Mouse (Mus musculus) layer of hippocampus, adult 2 months (tissue): ENCODE data around the gene Haus3. TPM values are rescaled to one million over a fixed set of nuclear protein-coding genes. Genes with fewer than 3 reads are reported as not detected.

Source experiments
- DNase-seq, 2 experiments: peaks; one replicate each; pipeline ENCODE4 v3.0.0; 2022; ENCODE audit warnings: low spot score in 2 of 2
- H3K27ac ChIP-seq: fragments of 200-600 bp; 2 replicates; pipeline ENCODE4 v1.8.1; 2022
- H3K4me3 ChIP-seq: fragments of 200-600 bp; 2 replicates; pipeline ENCODE4 v1.8.1; 2022; ENCODE audit warnings: mild to moderate bottlenecking
- CTCF ChIP-seq: fragments of 200-600 bp; conservative IDR thresholded peaks from 2 replicates; pipeline ENCODE4 v1.8.1; 2022; ENCODE audit warnings: antibody characterized with exemption, mild to moderate bottlenecking, moderate library complexity
- total RNA-seq, 2 experiments: library from RNA; stranded (reverse); gene quantifications; 2 replicates each; pipeline ENCODE4 v1.2.3; 2021

The Haus3 gene
- total RNA-seq, 2 experiments from 2014 or later = 6.4 to 7.3 TPM

DNA sequence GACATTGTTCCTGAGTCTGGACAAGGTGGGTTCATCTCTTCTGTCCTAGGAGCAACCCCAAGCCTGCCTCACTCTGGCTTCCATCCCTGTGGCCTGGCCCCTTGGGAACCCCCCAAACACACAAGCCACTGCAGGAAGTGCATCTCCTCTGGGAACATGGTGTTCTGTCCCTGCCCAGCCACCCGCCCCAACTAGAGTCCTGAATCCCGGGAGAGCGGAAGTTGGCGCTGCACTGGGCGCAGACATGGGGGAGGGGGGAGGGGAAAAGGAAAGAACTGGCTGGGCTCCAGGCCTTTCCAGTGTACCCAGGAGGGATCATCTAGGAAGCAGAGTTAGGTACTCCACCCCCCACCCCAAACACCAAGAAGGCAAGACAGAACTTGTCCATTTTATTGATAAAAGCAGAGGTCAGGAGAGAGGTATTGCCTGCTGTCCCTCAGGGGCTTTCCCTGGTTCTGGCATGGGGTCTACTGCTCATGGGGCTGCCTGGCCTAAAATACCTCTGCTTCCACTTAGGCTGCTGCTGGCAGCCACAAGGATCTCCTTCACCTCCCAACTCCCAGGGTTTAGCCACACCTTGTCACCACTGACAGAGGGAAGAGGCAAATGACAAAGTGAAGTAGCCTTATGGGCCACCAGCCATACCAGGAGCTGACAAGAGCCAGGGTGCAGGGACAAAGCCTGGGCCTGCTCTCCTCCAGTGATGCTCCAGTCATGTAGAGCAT, 14.0 kb upstream of the Haus3 start:
- DNase-seq = peak in 1 of 2 experiments; percentile 11
- Histone ChIP-seq H3K4me3 (peak overlapping the region; percentile 9; the same call in 1 of the 2 replicates), H3K27ac (peak overlapping the region; percentile 97)
- no peak for TF ChIP-seq CTCF

DNA sequence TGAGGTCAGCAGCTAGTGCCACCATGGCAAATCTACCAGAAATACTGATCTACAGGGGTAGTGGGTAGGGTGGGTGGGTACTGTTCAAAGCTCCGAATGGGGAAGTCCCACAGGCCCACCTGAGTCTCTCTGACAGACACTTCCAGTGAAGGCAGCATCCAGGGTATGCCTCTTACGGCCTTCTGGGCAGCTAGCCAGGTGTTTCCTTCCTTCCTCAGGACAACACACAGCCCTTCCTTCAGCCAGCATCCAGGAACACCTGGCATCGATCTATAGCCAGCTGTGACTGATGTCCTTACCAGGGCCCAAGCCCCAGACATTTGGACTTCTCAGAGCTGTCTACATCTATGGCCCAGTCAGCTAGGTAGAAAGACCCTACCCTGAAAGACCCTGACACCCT, 13.2 kb upstream of the Haus3 start:
- peak overlapping the region; percentile 97 for H3K27ac ChIP-seq
- DNase-seq = peak in 1 of 2 experiments; percentile 1
- H3K4me3 ChIP-seq = no peak overlapping the region; the same call in 1 of the 2 replicates

DNA sequence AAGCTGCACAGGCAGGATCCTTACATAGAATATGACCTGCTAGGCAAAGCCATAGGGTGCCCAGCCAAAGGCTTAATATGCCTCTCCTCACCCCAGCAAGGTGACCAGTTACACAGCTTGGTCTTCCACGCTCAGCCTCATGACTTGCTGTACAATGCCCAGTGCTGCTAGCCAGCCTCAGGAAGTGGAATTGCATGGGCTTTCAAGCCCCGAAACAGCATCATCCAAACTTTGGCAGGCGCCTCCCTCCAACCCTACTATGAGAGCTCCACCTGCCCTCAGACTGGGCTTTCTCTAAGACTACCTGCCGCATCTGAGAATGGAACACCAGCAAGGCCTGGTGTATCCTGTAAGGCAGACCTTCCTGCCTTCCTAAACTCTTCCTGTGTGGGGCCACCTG, 8.5 kb upstream of the Haus3 start:
- H3K27ac ChIP-seq = no peak overlapping the region
- peak in 1 of 2 experiments; percentile 6 for DNase-seq
- H3K4me3 ChIP-seq = no peak overlapping the region
- no peak for TF ChIP-seq CTCF

More for the DNA sequence above, 13.2 kb upstream of the Haus3 start:
- no peak for TF ChIP-seq CTCF

DNA sequence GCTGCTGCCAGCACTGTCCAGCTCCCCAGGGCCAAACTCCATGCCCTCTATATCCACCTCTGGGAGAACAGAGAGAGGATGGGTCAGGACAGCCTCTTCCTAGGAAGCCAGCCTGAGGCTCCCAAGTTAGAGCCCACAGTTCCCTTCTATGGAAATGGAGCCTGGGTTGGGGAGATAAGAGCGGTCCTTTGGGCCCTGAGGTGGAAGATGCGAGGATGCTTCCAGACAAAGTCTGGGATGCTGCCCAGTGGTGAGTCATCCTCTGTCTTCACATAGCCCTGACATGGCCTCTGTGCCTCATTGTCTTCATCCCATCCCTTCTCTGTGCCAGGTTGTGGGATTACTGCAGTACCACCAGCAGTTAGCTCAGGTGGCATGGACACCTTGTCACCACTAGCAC, 7.8 kb upstream of the Haus3 start:
- DNase-seq = peak in 1 of 2 experiments; percentile 13
- TF ChIP-seq CTCF = no peak
- no peak overlapping the region for H3K4me3 ChIP-seq
- peak overlapping the region; percentile 39; the same call in 1 of the 2 replicates for H3K27ac ChIP-seq

DNA sequence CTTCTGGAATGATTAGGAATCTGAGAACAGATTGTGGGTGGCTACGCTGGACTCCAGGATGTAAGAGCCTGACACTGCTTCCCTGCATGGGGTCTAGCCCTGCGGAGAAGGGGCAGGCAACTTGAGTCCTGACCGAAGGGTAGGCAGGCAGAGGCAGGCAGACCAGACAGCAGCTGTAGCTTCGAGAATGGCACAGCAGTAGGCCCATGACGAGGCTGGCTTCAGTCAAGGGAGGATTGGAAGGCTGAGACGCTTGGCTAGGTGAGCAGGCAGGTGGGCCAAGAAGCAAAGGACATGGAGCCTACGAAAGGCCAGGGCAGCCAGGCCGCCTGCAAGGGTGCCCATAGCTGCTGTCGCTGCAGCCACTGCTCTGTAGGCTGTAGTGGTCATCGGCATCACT, 7.4 kb upstream of the Haus3 start:
- H3K4me3 ChIP-seq = no peak overlapping the region
- no peak for TF ChIP-seq CTCF
- H3K27ac ChIP-seq = peak overlapping the region; percentile 39; the same call in 1 of the 2 replicates
- DNase-seq = no peak

DNA sequence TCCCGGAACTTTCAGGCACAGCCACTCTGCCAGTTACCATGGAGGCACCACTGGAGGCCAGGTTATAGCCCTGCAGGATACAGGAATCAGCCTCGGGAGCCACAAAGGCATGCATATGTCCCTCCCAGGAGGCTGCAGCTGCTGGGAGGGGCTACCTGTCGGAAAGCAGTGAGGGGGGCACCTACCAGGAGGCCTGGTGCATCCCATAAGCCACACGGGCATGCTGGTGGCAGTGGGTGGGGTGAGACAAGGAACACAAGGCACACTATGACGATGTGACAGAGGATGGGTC, 6.0 kb upstream of the Haus3 start:
- TF ChIP-seq CTCF = no peak
- H3K27ac ChIP-seq = peak overlapping the region; percentile 53; the same call in 1 of the 2 replicates
- no peak for DNase-seq

DNA sequence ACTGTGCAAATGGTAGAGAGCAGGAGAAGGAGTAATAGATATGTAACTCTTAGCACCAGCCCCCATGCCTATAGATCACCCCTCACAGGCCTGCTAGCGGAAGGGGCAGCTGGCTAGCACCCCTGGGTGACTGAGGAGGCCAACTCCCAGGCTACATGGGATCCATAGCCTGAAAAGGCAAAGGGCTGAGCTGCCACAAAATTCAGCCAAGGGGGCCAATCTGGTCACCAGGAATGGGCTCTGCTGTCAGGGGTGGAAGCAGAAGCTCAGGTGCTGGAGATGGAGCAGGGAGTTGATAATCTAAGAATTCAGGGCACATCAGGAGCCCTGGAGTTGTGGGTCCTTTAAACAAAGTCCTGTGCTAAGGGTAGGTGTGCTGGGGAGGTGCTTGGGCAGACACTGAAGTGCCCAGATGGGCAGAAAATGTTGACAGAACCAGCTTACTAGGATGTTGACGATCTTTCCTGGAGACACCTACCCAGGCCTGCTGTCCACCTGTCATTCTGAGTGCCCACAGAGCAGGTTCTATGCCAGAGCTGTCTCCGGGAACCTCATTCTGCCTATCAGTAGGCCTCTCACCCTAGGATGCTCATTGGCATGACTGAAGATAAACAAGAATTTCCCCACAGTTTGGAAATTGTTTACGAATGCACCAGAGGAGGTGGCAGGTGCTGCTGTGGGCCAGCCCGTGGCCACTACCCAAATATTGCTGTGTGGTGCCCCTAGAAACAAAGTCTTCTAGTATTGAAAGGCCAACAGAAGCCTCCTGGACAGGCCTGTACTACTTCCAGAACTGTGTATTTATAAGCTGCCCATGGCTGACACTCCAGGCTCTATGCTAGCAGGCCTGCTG, 5.4 kb upstream of the Haus3 start:
- DNase-seq = no peak
- H3K4me3 ChIP-seq = no peak overlapping the region
- no peak for TF ChIP-seq CTCF
- peak overlapping the region; percentile 53; the same call in 1 of the 2 replicates for H3K27ac ChIP-seq

More for the DNA sequence above, 6.0 kb upstream of the Haus3 start:
- H3K4me3 ChIP-seq = no peak overlapping the region

DNA sequence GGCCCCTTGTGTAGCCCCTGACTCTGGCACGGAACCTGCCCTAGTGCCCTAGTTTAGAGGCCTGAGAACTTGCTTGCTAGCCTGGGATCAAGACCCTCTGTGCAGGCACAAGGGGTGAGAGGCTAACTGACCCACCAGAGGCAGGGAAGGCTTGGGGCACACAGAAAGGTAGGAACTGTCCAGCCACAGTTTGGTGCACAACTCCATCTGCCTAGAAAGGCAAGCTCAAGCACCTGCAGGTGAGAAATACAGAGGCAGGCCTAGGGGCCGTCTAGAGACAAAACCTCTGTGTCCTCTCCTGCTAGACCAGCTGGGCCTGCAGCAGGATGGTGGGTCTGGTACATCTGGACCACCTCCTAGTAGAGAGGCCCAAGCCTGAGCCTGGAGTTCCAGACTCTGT, 4.7 kb upstream of the Haus3 start:
- TF ChIP-seq CTCF = no peak
- Histone ChIP-seq H3K4me3 (no peak overlapping the region), H3K27ac (peak overlapping the region; percentile 53; the same call in 1 of the 2 replicates)
- no peak for DNase-seq

DNA sequence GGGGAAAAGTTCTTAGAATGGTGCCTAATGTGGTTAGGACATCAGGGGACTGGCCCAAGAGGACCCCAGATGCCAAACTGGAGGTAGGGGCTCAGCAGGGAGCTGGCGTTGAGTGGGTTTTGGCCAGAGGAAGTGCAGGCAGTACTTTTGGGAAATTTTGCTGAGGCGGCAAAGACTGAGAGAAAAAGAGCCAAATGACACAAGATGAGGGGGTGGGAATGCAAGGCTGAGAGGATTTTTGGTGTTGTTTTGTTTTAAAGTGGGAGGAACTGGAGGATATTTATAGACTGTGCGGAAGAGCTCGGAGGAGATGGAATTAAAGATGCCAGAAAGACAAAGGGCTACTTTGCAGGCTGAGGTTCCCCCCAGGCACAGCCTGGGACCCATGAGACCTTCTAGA, 1.4 kb upstream of the Haus3 start:
- Histone ChIP-seq H3K4me3 (no peak overlapping the region), H3K27ac (peak overlapping the region; percentile 90)
- TF ChIP-seq CTCF = no peak

DNA sequence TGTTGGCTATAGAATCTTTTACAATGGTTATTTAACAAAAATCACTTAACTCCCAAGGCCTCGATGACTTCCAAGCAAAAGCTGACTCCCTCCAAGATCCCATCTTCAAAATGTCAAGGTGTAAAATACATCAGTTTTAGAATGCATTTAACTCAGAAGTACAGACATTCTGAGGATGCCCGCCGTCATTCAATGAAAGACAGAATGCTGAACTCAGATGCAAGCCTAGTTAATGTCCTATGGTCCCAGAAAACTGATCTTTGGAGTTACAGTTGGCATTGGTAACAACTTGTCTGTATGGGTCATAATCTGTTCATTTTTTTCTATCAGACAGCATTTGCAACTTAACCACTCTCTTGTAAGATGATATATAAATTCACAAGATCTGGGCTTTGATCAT, 627 bp upstream of the Haus3 start:
- Histone ChIP-seq H3K4me3 (peak overlapping the region; percentile 88), H3K27ac (peak overlapping the region; percentile 90)
- TF ChIP-seq CTCF = no peak
- DNase-seq = no peak

More for the DNA sequence above, 1.4 kb upstream of the Haus3 start:
- DNase-seq = peak in 1 of 2 experiments; percentile 57

DNA sequence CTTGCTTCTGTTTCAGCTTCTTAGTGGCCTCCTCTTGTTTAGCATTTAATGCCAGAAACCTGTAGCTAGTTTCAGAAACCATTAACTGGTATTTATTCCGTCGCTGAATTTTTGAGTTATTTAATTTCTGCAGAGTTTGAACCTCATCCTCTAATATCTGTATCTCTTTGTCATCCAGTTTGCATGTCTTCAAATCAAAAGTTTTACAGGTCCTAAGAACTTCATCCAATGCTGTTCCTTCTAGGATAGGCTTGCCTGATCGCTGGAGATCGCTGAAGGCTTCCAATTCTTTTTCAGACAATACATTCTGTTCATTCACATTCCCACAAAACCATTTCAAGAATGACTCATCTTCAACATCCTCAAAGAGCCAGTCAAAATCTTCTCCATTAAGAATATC, 1.5 kb downstream of the Haus3 start:
- Histone ChIP-seq H3K4me3 (no peak overlapping the region), H3K27ac (no peak overlapping the region)
- no peak for DNase-seq
- no peak for TF ChIP-seq CTCF

DNA sequence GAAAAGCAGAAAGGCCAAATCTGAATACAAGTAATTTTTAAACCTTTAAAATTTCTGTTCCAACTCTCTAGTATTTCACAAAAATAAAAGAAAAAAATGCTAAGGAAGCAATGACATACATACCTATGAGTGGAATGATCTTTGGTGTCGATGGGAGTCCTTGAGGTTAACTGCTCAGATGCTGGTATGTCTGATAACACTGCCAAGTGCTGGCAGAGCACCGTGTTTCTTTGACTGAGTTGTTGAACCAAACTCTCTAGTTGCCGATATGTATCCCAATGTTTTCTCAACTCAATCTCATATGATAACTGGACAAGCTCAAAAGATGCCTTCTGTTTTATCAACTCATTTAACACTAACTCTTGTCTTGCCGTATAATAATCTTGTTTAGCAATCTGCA, 3.5 kb downstream of the Haus3 start:
- TF ChIP-seq CTCF = no peak
- Histone ChIP-seq H3K4me3 (no peak overlapping the region), H3K27ac (no peak overlapping the region)
- DNase-seq = no peak

DNA sequence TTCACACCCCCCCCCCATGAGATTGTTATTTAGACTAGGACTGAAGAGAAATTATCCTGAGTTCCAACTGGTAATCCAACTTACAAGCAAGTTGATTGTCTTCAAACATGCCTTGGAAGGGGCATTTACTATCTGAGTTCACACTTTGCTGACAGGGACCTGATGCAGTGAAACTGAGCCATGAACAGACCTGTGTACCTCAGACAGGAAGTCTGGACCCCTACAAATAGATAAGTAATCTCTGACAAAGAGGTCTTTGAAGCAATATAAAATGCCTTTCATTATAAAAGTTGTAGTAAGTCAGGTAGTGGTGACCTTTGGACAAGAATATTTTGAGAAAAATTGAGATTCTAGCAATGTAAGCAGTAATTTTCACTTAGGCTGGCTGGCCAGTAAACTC, 20.9 kb downstream of the Haus3 start:
- DNase-seq = no peak
- no peak overlapping the region for H3K27ac ChIP-seq

More for the DNA sequence above, 20.9 kb downstream of the Haus3 start:
- no peak overlapping the region for H3K4me3 ChIP-seq
- no peak for TF ChIP-seq CTCF
